Comparison of ENCODE assay signal across 25 mouse cellular contexts in the genomic region with DNA sequence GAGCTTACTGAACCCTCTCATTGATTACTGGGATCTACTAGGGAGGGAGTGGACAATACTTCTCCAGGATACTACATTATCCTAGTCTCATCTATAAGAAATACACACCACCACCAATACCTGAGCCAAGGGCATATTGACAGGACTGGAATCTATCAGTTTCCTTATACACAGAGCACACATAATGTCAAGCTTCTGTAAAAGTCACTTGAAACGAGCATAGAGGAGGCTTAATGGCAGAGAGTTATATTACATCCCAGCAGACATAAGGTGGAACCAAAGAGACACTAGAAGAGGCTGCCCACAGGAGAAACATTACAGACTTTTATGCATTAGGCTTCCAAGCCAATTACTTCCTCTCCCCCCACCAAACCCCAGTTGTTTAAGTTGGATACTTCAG. TPM values are rescaled to one million over a fixed set of nuclear protein-coding genes. Genes with fewer than 3 reads are reported as not detected.
DNase-seq lines count a peak whose midpoint lies in the region; ATAC-seq lines count a peak whose summit lies in the region.
"Had no signal": no experiment of that assay in that cellular context is flagged by ENCODE, and none has a peak within 500 bp of the region (broad histone marks: within the 10 kb centered on the region; RNA-seq: fewer than 3 reads in every experiment).

No protein-coding gene starts in this region.

- H3K9me3 ChIP-seq in forebrain, embryonic 15.5 days: no peaks in the 10 kb centered on the region
- no peaks in the 10 kb centered on the region for H3K9me3 ChIP-seq in forebrain, embryonic 13.5 days (replicated peaks)
- H3K9me3 ChIP-seq in midbrain, embryonic 12.5 days: no peaks in the 10 kb centered on the region
- no peaks in the 10 kb centered on the region for H3K9me3 ChIP-seq in midbrain, embryonic 11.5 days (ENCODE audit: control insufficient read depth, low read length)
- no peaks in the 10 kb centered on the region for H3K9me3 ChIP-seq in midbrain, embryonic 15.5 days
- H3K9me3 ChIP-seq: embryonic facial prominence, embryonic 12.5 days; heart, embryonic 15.5 days had no signal

- H3K9ac ChIP-seq in forebrain, embryonic 15.5 days (replicated peaks): no peak overlapping the region
- no peak overlapping the region for H3K9ac ChIP-seq in forebrain, embryonic 13.5 days
- H3K9ac ChIP-seq in midbrain, embryonic 12.5 days (replicated peaks): no peak overlapping the region
- no peak overlapping the region for H3K9ac ChIP-seq in midbrain, embryonic 11.5 days (ENCODE audit: low read length)
- H3K9ac ChIP-seq in midbrain, embryonic 15.5 days: no peak overlapping the region
- H3K9ac ChIP-seq: embryonic facial prominence, embryonic 12.5 days; heart, embryonic 15.5 days had no signal

- no peak overlapping the region for H3K4me2 ChIP-seq in forebrain, embryonic 15.5 days (replicated peaks)
- H3K4me2 ChIP-seq in forebrain, embryonic 13.5 days: no peak overlapping the region
- no peak overlapping the region for H3K4me2 ChIP-seq in midbrain, embryonic 12.5 days (replicated peaks)
- no peak overlapping the region for H3K4me2 ChIP-seq in midbrain, embryonic 11.5 days
- 0 out of 2 replicates have a peak overlapping the region, but pooled peaks have one; percentile 15 for H3K4me2 ChIP-seq in midbrain, embryonic 15.5 days
- H3K4me2 ChIP-seq: embryonic facial prominence, embryonic 12.5 days; heart, embryonic 11.5 days; heart, embryonic 15.5 days had no signal

- no peaks in the 10 kb centered on the region for H3K36me3 ChIP-seq in forebrain, embryonic 15.5 days
- no peaks in the 10 kb centered on the region for H3K36me3 ChIP-seq in forebrain, embryonic 13.5 days (ENCODE audit: poor library complexity, severe bottlenecking)
- no peaks in the 10 kb centered on the region for H3K36me3 ChIP-seq in midbrain, embryonic 12.5 days
- no peaks in the 10 kb centered on the region for H3K36me3 ChIP-seq in midbrain, embryonic 11.5 days (ENCODE audit: control insufficient read depth, insufficient read depth, low read length)
- H3K36me3 ChIP-seq in midbrain, embryonic 15.5 days (replicated peaks): no peaks in the 10 kb centered on the region
- H3K36me3 ChIP-seq: embryonic facial prominence, embryonic 12.5 days; heart, embryonic 15.5 days had no signal

- no peak overlapping the region for H3K4me3 ChIP-seq in forebrain, embryonic 15.5 days
- no peak overlapping the region for H3K4me3 ChIP-seq in forebrain, embryonic 13.5 days
- H3K4me3 ChIP-seq in midbrain, embryonic 12.5 days: no peak overlapping the region
- no peak overlapping the region for H3K4me3 ChIP-seq in midbrain, embryonic 11.5 days (ENCODE audit: low read depth, low read length)
- no peak overlapping the region for H3K4me3 ChIP-seq in midbrain, embryonic 15.5 days
- H3K4me3 ChIP-seq: embryonic facial prominence, embryonic 12.5 days; heart, adult 2 months; heart, embryonic 15.5 days had no signal

- no peaks in the 10 kb centered on the region for H3K4me1 ChIP-seq in forebrain, embryonic 15.5 days
- H3K4me1 ChIP-seq in forebrain, embryonic 13.5 days: no peaks in the 10 kb centered on the region
- no peaks in the 10 kb centered on the region for H3K4me1 ChIP-seq in midbrain, embryonic 12.5 days
- no peaks in the 10 kb centered on the region for H3K4me1 ChIP-seq in midbrain, embryonic 11.5 days (ENCODE audit: control insufficient read depth, insufficient read depth, low read length)
- H3K4me1 ChIP-seq in midbrain, embryonic 15.5 days: no peaks in the 10 kb centered on the region
- H3K4me1 ChIP-seq: embryonic facial prominence, embryonic 12.5 days; heart, embryonic 15.5 days had no signal

- ATAC-seq in forebrain, embryonic 15.5 days (replicated peaks): no peak
- no peak for ATAC-seq in forebrain, embryonic 13.5 days
- no peak for ATAC-seq in midbrain, embryonic 12.5 days (ENCODE audit: low FRiP score, low read depth)
- ATAC-seq in midbrain, embryonic 11.5 days (ENCODE audit: low FRiP score): no peak
- ATAC-seq in midbrain, embryonic 15.5 days (replicated peaks): peak; percentile 56; the same call in 1 of the 2 replicates

- peak overlapping the region; percentile 40; the same call in 1 of the 2 replicates for H3K27ac ChIP-seq in forebrain, embryonic 15.5 days (replicated peaks)
- no peak overlapping the region; the same call in 1 of the 2 replicates for H3K27ac ChIP-seq in forebrain, embryonic 13.5 days
- H3K27ac ChIP-seq in midbrain, embryonic 12.5 days (replicated peaks): peak overlapping the region; percentile 42; the same call in 1 of the 2 replicates
- no peak overlapping the region for H3K27ac ChIP-seq in midbrain, embryonic 11.5 days (ENCODE audit: low read depth, low read length)
- H3K27ac ChIP-seq in midbrain, embryonic 15.5 days: peak overlapping the region; percentile 80
- H3K27ac ChIP-seq: embryonic facial prominence, embryonic 12.5 days; heart, adult 2 months; heart, embryonic 15.5 days had no signal

- H3K27me3 ChIP-seq in forebrain, embryonic 15.5 days: no peaks in the 10 kb centered on the region
- H3K27me3 ChIP-seq in forebrain, embryonic 13.5 days: no peaks in the 10 kb centered on the region
- no peaks in the 10 kb centered on the region for H3K27me3 ChIP-seq in midbrain, embryonic 12.5 days
- H3K27me3 ChIP-seq in midbrain, embryonic 11.5 days (ENCODE audit: control insufficient read depth, insufficient read depth, low read length): no peaks in the 10 kb centered on the region
- no peaks in the 10 kb centered on the region for H3K27me3 ChIP-seq in midbrain, embryonic 15.5 days (replicated peaks)
- H3K27me3 ChIP-seq: embryonic facial prominence, embryonic 12.5 days; heart, embryonic 15.5 days had no signal

- DNase-seq in midbrain, embryonic 11.5 days (ENCODE audit: low spot score, missing footprints): no peak
- DNase-seq in frontal cortex, postnatal 14 days (ENCODE audit: low spot score in 2 of 2): no peak
- DNase-seq in adrenal gland, adult 2 months: no peak
- DNase-seq: adrenal gland, postnatal 14 days; cerebellum, adult 11-12 months; cerebellum, adult 9-10 months; cerebellum, postnatal 25 days; gastrocnemius, postnatal 14 days; heart, adult 2 months; heart, postnatal 14 days had no signal

- 46% methylated on average over 1 of the region's 1 CpGs for WGBS in forebrain, embryonic 15.5 days
- whole genome bisulfite sequencing in forebrain, embryonic 13.5 days: 38% methylated on average over 1 of the region's 1 CpGs
- 48% methylated on average over 1 of the region's 1 CpGs for WGBS in midbrain, embryonic 12.5 days
- WGBS in midbrain, embryonic 11.5 days: 43% methylated on average over 1 of the region's 1 CpGs
- 17% methylated on average over 1 of the region's 1 CpGs for WGBS in midbrain, embryonic 15.5 days

RNA-seq across cellular contexts. Expression of a gene that starts 13.6 kb away (rescaled TPM):
- not detected in 2 replicates for polyA plus RNA-seq in forebrain, embryonic 15.5 days (2015; fragmentation: Nextera tagmentation; extraction: Ambion mirVana)
- polyA plus RNA-seq in forebrain, embryonic 13.5 days (2015; fragmentation: Nextera tagmentation; extraction: Ambion mirVana): not detected in 2 replicates
- not detected in 2 replicates for polyA plus RNA-seq in midbrain, embryonic 12.5 days (2016; fragmentation: Nextera tagmentation; extraction: Ambion mirVana)
- not detected in 2 replicates for polyA plus RNA-seq in midbrain, embryonic 11.5 days (2014; fragmentation: Nextera tagmentation; extraction: Ambion mirVana)
- not detected in 2 replicates for polyA plus RNA-seq in midbrain, embryonic 15.5 days (2015; fragmentation: Nextera tagmentation; extraction: Ambion mirVana)
- total RNA-seq in adrenal gland, adult 2 months (2021): not detected
- 0.03 TPM in 1 of 2 replicates, not detected in the other for polyA plus RNA-seq in adrenal gland, adult 2 months (2012; rRNA removed)
- total RNA-seq: adrenal gland, postnatal 14 days; gastrocnemius, adult 18-20 months; gastrocnemius, postnatal 14 days; heart, adult 2 months; heart, postnatal 14 days; hematopoietic stem cell, adult 5-6 weeks had no signal
- polyA plus RNA-seq: C2C12; embryonic facial prominence, embryonic 12.5 days; forebrain, embryonic 11.5 days; heart, adult 2 months; heart, embryonic 11.5 days; heart, embryonic 15.5 days; intestine, embryonic 14.5 days had no signal

RNA-seq across cellular contexts. Expression of a gene that starts 26.0 kb away (rescaled TPM):
- polyA plus RNA-seq in forebrain, embryonic 15.5 days (2015; fragmentation: Nextera tagmentation; extraction: Ambion mirVana): 0.62 and 0.72 TPM in 2 replicates
- 0.19 and 0.39 TPM in 2 replicates for polyA plus RNA-seq in forebrain, embryonic 13.5 days (2015; fragmentation: Nextera tagmentation; extraction: Ambion mirVana)
- 0.18 and 0.22 TPM in 2 replicates for polyA plus RNA-seq in midbrain, embryonic 12.5 days (2016; fragmentation: Nextera tagmentation; extraction: Ambion mirVana)
- polyA plus RNA-seq in midbrain, embryonic 11.5 days (2014; fragmentation: Nextera tagmentation; extraction: Ambion mirVana): 0.05 and 0.07 TPM in 2 replicates
- polyA plus RNA-seq in midbrain, embryonic 15.5 days (2015; fragmentation: Nextera tagmentation; extraction: Ambion mirVana): 1.3 and 1.6 TPM in 2 replicates
- total RNA-seq in adrenal gland, adult 2 months (2021): under 1 TPM; 0.26 to 0.38 TPM
- polyA plus RNA-seq in adrenal gland, adult 2 months (2012; rRNA removed): 0.10 and 0.11 TPM in 2 replicates
- total RNA-seq: gastrocnemius, adult 18-20 months; heart, adult 2 months; heart, postnatal 14 days; MEL had no signal
- polyA plus RNA-seq: heart, adult 2 months; heart, embryonic 15.5 days had no signal

RNA-seq across cellular contexts. Expression of a gene that starts 42.5 kb away (rescaled TPM):
- 11.6 and 12.0 TPM in 2 replicates for polyA plus RNA-seq in forebrain, embryonic 15.5 days (2015; fragmentation: Nextera tagmentation; extraction: Ambion mirVana)
- polyA plus RNA-seq in forebrain, embryonic 13.5 days (2015; fragmentation: Nextera tagmentation; extraction: Ambion mirVana): 10.6 and 12.7 TPM in 2 replicates
- 18.6 and 19.1 TPM in 2 replicates for polyA plus RNA-seq in midbrain, embryonic 12.5 days (2016; fragmentation: Nextera tagmentation; extraction: Ambion mirVana)
- polyA plus RNA-seq in midbrain, embryonic 11.5 days (2014; fragmentation: Nextera tagmentation; extraction: Ambion mirVana): 15.9 and 17.7 TPM in 2 replicates
- polyA plus RNA-seq in midbrain, embryonic 15.5 days (2015; fragmentation: Nextera tagmentation; extraction: Ambion mirVana): 10.3 and 10.5 TPM in 2 replicates
- total RNA-seq in adrenal gland, adult 2 months (2021): 10 to 100 TPM; 14.7 to 17.0 TPM
- polyA plus RNA-seq in adrenal gland, adult 2 months (2012; rRNA removed): 10.7 and 12.5 TPM in 2 replicates

RNA-seq across cellular contexts. Expression of a gene that starts 48.3 kb away (rescaled TPM):
- not detected in 2 replicates for polyA plus RNA-seq in forebrain, embryonic 15.5 days (2015; fragmentation: Nextera tagmentation; extraction: Ambion mirVana)
- not detected in 2 replicates for polyA plus RNA-seq in forebrain, embryonic 13.5 days (2015; fragmentation: Nextera tagmentation; extraction: Ambion mirVana)
- not detected in 2 replicates for polyA plus RNA-seq in midbrain, embryonic 12.5 days (2016; fragmentation: Nextera tagmentation; extraction: Ambion mirVana)
- not detected in 2 replicates for polyA plus RNA-seq in midbrain, embryonic 11.5 days (2014; fragmentation: Nextera tagmentation; extraction: Ambion mirVana)
- not detected in 2 replicates for polyA plus RNA-seq in midbrain, embryonic 15.5 days (2015; fragmentation: Nextera tagmentation; extraction: Ambion mirVana)
- total RNA-seq in adrenal gland, adult 2 months (2021): not detected
- not detected in 2 replicates for polyA plus RNA-seq in adrenal gland, adult 2 months (2012; rRNA removed)
- total RNA-seq: adrenal gland, postnatal 14 days; gastrocnemius, adult 18-20 months; gastrocnemius, postnatal 14 days; heart, adult 2 months; heart, postnatal 14 days; MEL had no signal
- polyA plus RNA-seq: C2C12; cortical plate, adult 2 months; embryonic facial prominence, embryonic 12.5 days; forebrain, embryonic 11.5 days; gonadal fat pad, adult 2 months; heart, adult 2 months; heart, embryonic 11.5 days; heart, embryonic 15.5 days; intestine, embryonic 14.5 days had no signal

RNA-seq across cellular contexts. Expression of a gene that starts 50.2 kb away (rescaled TPM):
- not detected in 2 replicates for polyA plus RNA-seq in forebrain, embryonic 15.5 days (2015; fragmentation: Nextera tagmentation; extraction: Ambion mirVana)
- polyA plus RNA-seq in forebrain, embryonic 13.5 days (2015; fragmentation: Nextera tagmentation; extraction: Ambion mirVana): not detected in 2 replicates
- polyA plus RNA-seq in midbrain, embryonic 12.5 days (2016; fragmentation: Nextera tagmentation; extraction: Ambion mirVana): not detected in 2 replicates
- not detected in 2 replicates for polyA plus RNA-seq in midbrain, embryonic 11.5 days (2014; fragmentation: Nextera tagmentation; extraction: Ambion mirVana)
- polyA plus RNA-seq in midbrain, embryonic 15.5 days (2015; fragmentation: Nextera tagmentation; extraction: Ambion mirVana): not detected in 2 replicates
- not detected for total RNA-seq in adrenal gland, adult 2 months (2021)
- 0.13 TPM in 1 of 2 replicates, not detected in the other for polyA plus RNA-seq in adrenal gland, adult 2 months (2012; rRNA removed)
- total RNA-seq: adrenal gland, postnatal 14 days; gastrocnemius, adult 18-20 months; gastrocnemius, postnatal 14 days; heart, adult 2 months; heart, postnatal 14 days; hematopoietic stem cell, adult 5-6 weeks; MEL had no signal
- polyA plus RNA-seq: C2C12; cortical plate, adult 2 months; embryonic facial prominence, embryonic 12.5 days; forebrain, embryonic 11.5 days; heart, adult 2 months; heart, embryonic 11.5 days; heart, embryonic 15.5 days; intestine, embryonic 14.5 days had no signal

Comparison
In these comparisons a context has a peak if more than half of its experiments do, and no peak if none do; other contexts are left out.
1. H3K27ac ChIP-seq: peak in forebrain, embryonic 15.5 days (single experiment), midbrain, embryonic 12.5 days (single experiment) and midbrain, embryonic 15.5 days (single experiment); none in forebrain, embryonic 13.5 days (single experiment) and midbrain, embryonic 11.5 days (single experiment).